Mouse (Mus musculus): Measurements from ENCODE around the gene Smyd3. TPM values are rescaled to one million over a fixed set of nuclear protein-coding genes. Genes with fewer than 3 reads are reported as not detected.

The Smyd3 gene
- total and polyA plus RNA-seq, 2 experiments from 2014 or later, result 15.8 to 28.4 TPM

DNA sequence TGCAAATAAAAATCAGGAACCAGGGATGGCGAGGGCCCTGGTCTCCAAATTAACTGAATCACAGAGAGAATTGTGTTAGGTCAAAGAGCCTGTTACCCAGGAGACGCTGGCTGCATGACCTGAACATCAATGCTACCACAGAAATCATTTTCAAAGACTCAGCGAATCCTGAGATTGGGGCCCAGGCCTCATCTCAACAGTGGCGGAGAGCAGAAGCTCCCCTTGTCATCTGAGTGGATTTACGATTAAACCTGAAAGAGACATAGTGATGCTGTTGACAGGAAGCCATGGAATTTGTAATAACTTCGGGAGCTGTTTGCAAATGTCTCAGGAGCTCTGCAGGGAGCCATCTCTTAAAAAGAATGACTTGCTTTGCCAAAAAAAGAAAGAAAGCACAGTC, 355.9 kb downstream of the Smyd3 start:
- H3K27ac ChIP-seq (ENCODE audit: low read depth, low read length), result no peak overlapping the region; the same call in 1 of the 2 replicates
- ATAC-seq (ENCODE audit: low FRiP score), result no peak
- H3K9ac ChIP-seq (replicated peaks; ENCODE audit: low read length, poor library complexity, severe bottlenecking), result no peak overlapping the region

DNA sequence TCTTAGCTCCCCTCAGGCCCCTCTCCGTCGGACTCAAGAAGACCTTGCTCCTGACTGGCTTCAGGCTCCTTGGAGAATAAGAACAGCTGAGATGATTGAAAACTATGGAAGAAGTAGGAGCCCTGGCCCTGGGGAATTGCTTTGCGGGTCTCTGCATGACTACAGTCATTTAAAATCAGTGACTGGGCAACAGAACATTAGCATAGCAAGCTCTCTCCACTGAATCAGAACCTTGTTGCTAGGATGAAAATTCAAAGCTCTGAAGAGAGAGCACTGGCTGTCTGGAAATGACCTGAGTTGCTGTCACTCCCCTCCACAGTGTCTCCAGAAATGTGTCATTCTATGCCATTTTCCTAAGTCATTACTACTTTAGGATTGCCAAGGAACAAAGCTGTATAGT, 357.1 kb downstream of the Smyd3 start:
- Histone ChIP-seq H3K9me3 (ENCODE audit: low read length) (no peaks in the 10 kb centered on the region), H3K27me3 (ENCODE audit: insufficient read depth, low read length) (no peaks in the 10 kb centered on the region), H3K4me3 (ENCODE audit: low read depth, low read length) (no peak overlapping the region), H3K4me1 (ENCODE audit: insufficient read depth, low read length) (no peaks in the 10 kb centered on the region), H3K27ac (ENCODE audit: low read depth, low read length) (no peak overlapping the region), H3K36me3 (ENCODE audit: insufficient read depth, low read length) (no peaks in the 10 kb centered on the region), H3K4me2 (ENCODE audit: low read depth, low read length, poor library complexity, severe bottlenecking) (no peak overlapping the region), H3K9ac (replicated peaks; ENCODE audit: low read length, poor library complexity, severe bottlenecking) (no peak overlapping the region)
- no peak for TF ChIP-seq CTCF (IDR thresholded peaks at IDR 0.05)
- DNase-seq (ENCODE audit: low spot score), result peak; percentile 49
- ATAC-seq (ENCODE audit: low FRiP score), result 0 out of 2 replicates have a peak, but pooled peaks have one; percentile 49
- 19% methylated on average over 3 of the region's 3 CpGs for WGBS

More for the DNA sequence above, 355.9 kb downstream of the Smyd3 start:
- Histone ChIP-seq H3K4me2 (ENCODE audit: low read depth, low read length, poor library complexity, severe bottlenecking) (no peak overlapping the region), H3K4me1 (ENCODE audit: insufficient read depth, low read length) (no peaks in the 10 kb centered on the region), H3K27me3 (ENCODE audit: insufficient read depth, low read length) (no peaks in the 10 kb centered on the region), H3K4me3 (ENCODE audit: low read depth, low read length) (no peak overlapping the region), H3K9me3 (ENCODE audit: low read length) (no peaks in the 10 kb centered on the region), H3K36me3 (ENCODE audit: insufficient read depth, low read length) (no peaks in the 10 kb centered on the region)
- no peak for TF ChIP-seq CTCF (IDR thresholded peaks at IDR 0.05)
- WGBS, result 16% methylated on average over 6 of the region's 6 CpGs
- DNase-seq (ENCODE audit: low spot score), result peak; percentile 31

DNA sequence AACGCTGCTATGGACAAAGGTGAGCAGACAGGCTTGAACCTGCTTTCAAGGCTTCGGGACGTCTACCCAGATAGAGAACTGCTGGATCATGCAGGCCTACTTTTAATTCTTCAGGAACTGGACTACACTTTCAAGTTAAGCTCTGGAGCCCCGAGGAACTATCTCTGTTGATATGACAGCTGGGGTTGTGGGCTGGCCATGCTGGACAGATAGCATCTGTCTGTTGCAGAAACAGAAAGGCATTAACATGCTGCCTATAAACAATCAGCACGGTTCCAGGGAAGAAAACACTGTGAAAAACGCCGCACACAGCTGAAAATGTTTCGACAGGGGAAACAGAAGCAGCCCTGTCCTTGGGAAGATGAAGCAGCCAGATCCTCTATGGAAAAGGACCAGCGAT, 365.5 kb downstream of the Smyd3 start:
- Histone ChIP-seq H3K4me3 (ENCODE audit: low read depth, low read length) (no peak overlapping the region), H3K9me3 (ENCODE audit: low read length) (no peaks in the 10 kb centered on the region), H3K27ac (ENCODE audit: low read depth, low read length) (no peak overlapping the region), H3K4me2 (ENCODE audit: low read depth, low read length, poor library complexity, severe bottlenecking) (no peak overlapping the region), H3K27me3 (ENCODE audit: insufficient read depth, low read length) (no peaks in the 10 kb centered on the region), H3K36me3 (ENCODE audit: insufficient read depth, low read length) (no peaks in the 10 kb centered on the region), H3K4me1 (ENCODE audit: insufficient read depth, low read length) (no peaks in the 10 kb centered on the region), H3K9ac (replicated peaks; ENCODE audit: low read length, poor library complexity, severe bottlenecking) (no peak overlapping the region)
- ATAC-seq (ENCODE audit: low FRiP score), result no peak
- DNase-seq (ENCODE audit: low spot score), result no peak
- 74% methylated on average over 9 of the region's 9 CpGs for WGBS
- TF ChIP-seq CTCF (IDR thresholded peaks at IDR 0.05), result no peak

DNA sequence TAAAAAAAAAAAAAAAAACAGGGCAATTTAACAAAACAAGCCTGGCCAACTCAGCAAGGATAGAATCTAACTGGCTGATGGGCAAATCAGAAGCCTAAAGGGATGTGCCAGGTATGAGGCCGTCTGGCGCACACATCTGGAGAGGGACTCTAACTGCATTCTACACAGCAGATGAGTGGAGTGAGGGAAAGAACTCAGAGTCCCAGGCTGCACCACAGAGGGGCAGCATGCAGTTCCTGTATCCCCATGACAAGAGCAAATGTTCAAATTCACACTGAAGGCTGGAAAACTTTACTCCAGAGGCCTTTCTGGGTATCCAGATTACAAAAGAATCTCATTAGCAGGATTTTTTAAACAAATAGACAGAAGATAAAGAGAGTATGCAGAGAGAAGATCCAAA, 366.6 kb downstream of the Smyd3 start:
- Histone ChIP-seq H3K4me1 (ENCODE audit: insufficient read depth, low read length) (no peaks in the 10 kb centered on the region), H3K36me3 (ENCODE audit: insufficient read depth, low read length) (no peaks in the 10 kb centered on the region), H3K4me3 (ENCODE audit: low read depth, low read length) (no peak overlapping the region), H3K9ac (replicated peaks; ENCODE audit: low read length, poor library complexity, severe bottlenecking) (no peak overlapping the region), H3K27me3 (ENCODE audit: insufficient read depth, low read length) (no peaks in the 10 kb centered on the region), H3K9me3 (ENCODE audit: low read length) (no peaks in the 10 kb centered on the region), H3K4me2 (ENCODE audit: low read depth, low read length, poor library complexity, severe bottlenecking) (no peak overlapping the region), H3K27ac (ENCODE audit: low read depth, low read length) (no peak overlapping the region)
- 80% methylated on average over 2 of the region's 2 CpGs for WGBS
- ATAC-seq (ENCODE audit: low FRiP score) (no peak), DNase-seq (ENCODE audit: low spot score) (peak; percentile 37)
- peak; percentile 48 for TF ChIP-seq CTCF (IDR thresholded peaks at IDR 0.05)

DNA sequence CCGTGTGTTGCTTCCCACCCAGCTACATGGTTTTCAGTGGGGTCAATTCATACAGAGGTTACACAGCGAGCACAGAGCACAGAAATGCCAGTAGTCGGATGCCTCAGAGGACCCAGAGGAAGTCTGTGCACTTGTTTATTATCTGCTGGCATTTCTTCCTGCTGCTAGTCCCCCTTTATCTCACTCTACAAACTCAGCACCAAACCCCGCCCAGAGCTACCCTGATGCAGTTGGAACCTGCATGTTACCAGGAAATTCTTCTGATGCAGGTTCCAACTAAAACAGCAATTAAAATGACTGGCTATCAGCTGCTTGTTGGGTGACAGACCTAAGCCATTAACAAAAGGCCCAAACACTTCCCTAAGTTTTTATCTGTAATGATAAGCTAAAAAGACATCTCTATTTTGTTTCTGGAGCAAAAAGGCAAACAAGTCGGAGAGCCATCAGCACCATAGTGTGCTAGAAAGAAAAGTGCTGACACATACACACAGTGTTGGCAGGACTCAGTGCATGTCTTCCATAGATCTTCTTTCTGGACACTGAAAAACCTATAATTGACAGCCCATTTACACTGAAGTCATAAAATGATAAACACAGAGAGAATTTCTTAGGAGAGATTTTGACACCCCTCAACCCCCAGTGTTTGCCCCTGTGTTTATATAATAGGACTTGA, 368.2 kb downstream of the Smyd3 start:
- H3K9ac ChIP-seq (replicated peaks; ENCODE audit: low read length, poor library complexity, severe bottlenecking), result no peak overlapping the region
- no peak overlapping the region for H3K4me3 ChIP-seq (ENCODE audit: low read depth, low read length)
- H3K36me3 ChIP-seq (ENCODE audit: insufficient read depth, low read length), result no peaks in the 10 kb centered on the region
- no peaks in the 10 kb centered on the region for H3K27me3 ChIP-seq (ENCODE audit: insufficient read depth, low read length)
- no peaks in the 10 kb centered on the region for H3K9me3 ChIP-seq (ENCODE audit: low read length)
- no peaks in the 10 kb centered on the region for H3K4me1 ChIP-seq (ENCODE audit: insufficient read depth, low read length)
- no peak overlapping the region for H3K4me2 ChIP-seq (ENCODE audit: low read depth, low read length, poor library complexity, severe bottlenecking)
- H3K27ac ChIP-seq (ENCODE audit: low read depth, low read length), result no peak overlapping the region
- 90% methylated on average over 5 of the region's 5 CpGs for WGBS
- TF ChIP-seq CTCF (IDR thresholded peaks at IDR 0.05), result no peak
- ATAC-seq (ENCODE audit: low FRiP score) (no peak), DNase-seq (ENCODE audit: low spot score) (no peak)

DNA sequence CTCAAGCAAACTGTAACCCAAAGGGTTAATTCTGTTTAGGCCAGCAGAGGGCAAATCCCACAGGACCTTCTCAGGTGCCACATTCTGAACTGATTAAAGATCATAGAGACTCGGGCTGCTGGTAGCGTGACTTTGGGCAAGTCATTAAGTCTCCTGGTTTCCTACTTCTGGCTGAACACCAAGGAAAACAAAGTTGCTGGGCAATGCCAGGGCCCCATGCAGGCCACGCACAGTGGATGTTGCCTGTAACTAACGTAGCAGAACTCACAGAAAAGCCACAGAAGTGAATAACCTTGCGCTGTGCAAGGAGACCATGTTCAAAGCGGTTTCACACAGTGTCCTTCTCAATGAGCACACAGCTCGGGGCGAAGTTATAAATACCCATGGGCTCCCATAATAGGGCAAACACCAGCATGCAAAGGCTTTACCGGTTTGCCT, 371.1 kb downstream of the Smyd3 start:
- Histone ChIP-seq H3K4me3 (ENCODE audit: low read depth, low read length) (no peak overlapping the region), H3K4me1 (ENCODE audit: insufficient read depth, low read length) (no peaks in the 10 kb centered on the region), H3K36me3 (ENCODE audit: insufficient read depth, low read length) (no peaks in the 10 kb centered on the region), H3K9me3 (ENCODE audit: low read length) (no peaks in the 10 kb centered on the region), H3K9ac (replicated peaks; ENCODE audit: low read length, poor library complexity, severe bottlenecking) (no peak overlapping the region), H3K27ac (ENCODE audit: low read depth, low read length) (no peak overlapping the region), H3K27me3 (ENCODE audit: insufficient read depth, low read length) (no peaks in the 10 kb centered on the region), H3K4me2 (ENCODE audit: low read depth, low read length, poor library complexity, severe bottlenecking) (no peak overlapping the region)
- 40% methylated on average over 9 of the region's 9 CpGs for WGBS
- TF ChIP-seq CTCF (IDR thresholded peaks at IDR 0.05), result peak; percentile 9; the same call in 1 of the 2 replicates
- peak; percentile 40 for DNase-seq (ENCODE audit: low spot score)
- ATAC-seq (ENCODE audit: low FRiP score), result no peak

Measured in midbrain, postnatal 0 days (tissue).